ENCODE assay signal across 43 mouse cellular contexts in the genomic region with DNA sequence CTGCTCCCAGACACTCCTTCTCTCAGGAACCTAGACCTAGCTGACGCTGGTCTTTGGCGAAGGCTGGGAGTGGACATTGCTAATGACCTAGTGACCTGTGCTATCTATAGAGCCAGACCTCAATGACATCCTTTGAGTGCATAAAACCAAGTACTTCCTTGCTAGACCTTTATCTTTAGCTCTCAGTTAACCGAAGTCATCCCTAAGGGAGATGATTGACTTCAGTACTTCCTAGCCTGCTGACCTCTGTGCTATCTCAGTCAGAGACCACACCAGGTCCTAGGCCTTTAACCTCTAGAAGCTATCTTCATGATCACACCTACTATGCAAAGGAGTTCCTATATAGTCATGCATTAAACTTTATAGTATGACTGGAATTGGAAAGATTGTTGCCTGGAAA. TPM values are rescaled to one million over a fixed set of nuclear protein-coding genes. Genes with fewer than 3 reads are reported as not detected.
"Had no signal": no experiment of that assay in that cellular context is flagged by ENCODE, and none has a peak within 500 bp of the region (broad histone marks: within the 10 kb centered on the region; RNA-seq: fewer than 3 reads in every experiment).

No protein-coding gene starts in this region.

- H3K27ac ChIP-seq: left cerebral cortex, adult 2 months; limb, embryonic 10.5 days; limb, embryonic 12.5 days; limb, embryonic 13.5 days; limb, embryonic 15.5 days; liver, embryonic 12.5 days; liver, embryonic 13.5 days; liver, embryonic 14.5 days; liver, embryonic 15.5 days; lung, embryonic 15.5 days; macrophage; midbrain, embryonic 10.5 days; midbrain, embryonic 12.5 days; midbrain, embryonic 13.5 days; midbrain, embryonic 15.5 days had no signal

- DNase-seq: left cerebral cortex, postnatal 4 days; liver; liver, embryonic 13.5 days; liver, postnatal 0 days; lung, adult 18-20 months; lung, adult 2 months; lung, embryonic 14.5 days; lung, postnatal 10 days; lung, postnatal 14 days; lung, postnatal 36 days; lung, postnatal 4 days; midbrain, embryonic 14.5 days had no signal

- H3K9ac ChIP-seq: limb, embryonic 12.5 days; limb, embryonic 13.5 days; limb, embryonic 15.5 days; liver, embryonic 12.5 days; liver, embryonic 13.5 days; liver, embryonic 14.5 days; liver, embryonic 15.5 days; liver, postnatal 0 days; lung, embryonic 14.5 days; lung, embryonic 15.5 days; midbrain, embryonic 12.5 days; midbrain, embryonic 13.5 days; midbrain, embryonic 15.5 days had no signal

- H3K9me3 ChIP-seq: limb, embryonic 10.5 days; limb, embryonic 12.5 days; limb, embryonic 13.5 days; limb, embryonic 15.5 days; liver, embryonic 12.5 days; liver, embryonic 13.5 days; liver, embryonic 15.5 days; lung, embryonic 15.5 days; megakaryocyte, embryonic 14.5 days; midbrain, embryonic 10.5 days; midbrain, embryonic 12.5 days; midbrain, embryonic 13.5 days; midbrain, embryonic 15.5 days had no signal

- H3K36me3 ChIP-seq: limb, embryonic 10.5 days; limb, embryonic 12.5 days; limb, embryonic 13.5 days; limb, embryonic 15.5 days; liver, embryonic 12.5 days; liver, embryonic 13.5 days; liver, embryonic 15.5 days; lung, embryonic 15.5 days; midbrain, embryonic 10.5 days; midbrain, embryonic 12.5 days; midbrain, embryonic 13.5 days; midbrain, embryonic 15.5 days had no signal

- H3K4me3 ChIP-seq: left cerebral cortex, adult 2 months; limb, embryonic 10.5 days; limb, embryonic 12.5 days; limb, embryonic 13.5 days; limb, embryonic 15.5 days; liver, embryonic 12.5 days; liver, embryonic 13.5 days; liver, embryonic 15.5 days; lung, embryonic 15.5 days; megakaryocyte, embryonic 14.5 days; midbrain, embryonic 10.5 days; midbrain, embryonic 12.5 days; midbrain, embryonic 13.5 days; midbrain, embryonic 15.5 days; myocyte had no signal

- H3K27me3 ChIP-seq: limb, embryonic 12.5 days; limb, embryonic 13.5 days; limb, embryonic 15.5 days; liver, embryonic 12.5 days; liver, embryonic 13.5 days; liver, embryonic 15.5 days; lung, embryonic 15.5 days; megakaryocyte, embryonic 14.5 days; midbrain, embryonic 12.5 days; midbrain, embryonic 13.5 days; midbrain, embryonic 15.5 days had no signal

- ATAC-seq: liver, embryonic 12.5 days; liver, postnatal 0 days; lung, postnatal 0 days; midbrain, embryonic 13.5 days; midbrain, embryonic 15.5 days; midbrain, embryonic 16.5 days had no signal

RNA-seq across cellular contexts. Expression of a gene that starts 39.6 kb away (rescaled TPM):
- total RNA-seq: left cerebral cortex, adult 2 months; left cerebral cortex, adult 8-10 months; left cerebral cortex, postnatal 25 days; left cerebral cortex, postnatal 36 days; left cerebral cortex, postnatal 4 days; megakaryocyte progenitor cell, adult 5-6 weeks; megakaryocyte, adult 5-6 weeks; megakaryocyte-erythroid progenitor cell, adult 5-6 weeks; midbrain, postnatal 0 days; monocyte, adult 5-6 weeks had no signal
- polyA plus RNA-seq: liver, adult 2 months; liver, postnatal 0 days; lung, adult 2 months; macrophage; myocyte had no signal

RNA-seq across cellular contexts. Expression of a gene that starts 54.0 kb away (rescaled TPM):
- total RNA-seq: left cerebral cortex, adult 2 months; left cerebral cortex, adult 8-10 months; left cerebral cortex, postnatal 25 days; left cerebral cortex, postnatal 4 days; liver, adult 2 months; megakaryocyte progenitor cell, adult 5-6 weeks; megakaryocyte, adult 5-6 weeks; megakaryocyte-erythroid progenitor cell, adult 5-6 weeks; midbrain, postnatal 0 days; monocyte, adult 5-6 weeks had no signal
- polyA plus RNA-seq: limb, embryonic 10.5 days; limb, embryonic 13.5 days; limb, embryonic 15.5 days; liver, adult 2 months; liver, embryonic 11.5 days; liver, embryonic 15.5 days; liver, embryonic 16.5 days; lung, adult 2 months; lung, embryonic 14.5 days; lung, embryonic 15.5 days; macrophage; midbrain, embryonic 10.5 days; midbrain, embryonic 11.5 days; midbrain, embryonic 13.5 days; midbrain, embryonic 14.5 days; midbrain, embryonic 16.5 days; myocyte; neural tube, embryonic 11.5 days had no signal
